Mouse (Mus musculus) stomach, embryonic 14.5 days (tissue): Measurements from ENCODE around the gene Chmp6. TPM values are rescaled to one million over a fixed set of nuclear protein-coding genes. Genes with fewer than 3 reads are reported as not detected.

ENCODE experiments used
- ATAC-seq: fragments of 200-750 bp; cut with Nextera tagmentation; 2 replicates; pipeline ENCODE4 v1.8.0; 2017; ENCODE audit warnings: low read depth, moderate TSS enrichment; ENCODE audit not compliant: insufficient number of reproducible peaks, insufficient read depth, low FRiP score
- H3K27ac ChIP-seq: fragments of 300-500 bp; sonication (generic); 2 replicates; pipeline ENCODE4 v1.5.1; 2014; ENCODE audit warnings: mild to moderate bottlenecking, low read length, moderate library complexity, mixed read lengths
- H3K27me3 ChIP-seq: fragments of 300-500 bp; sonication (generic); 2 replicates; pipeline ENCODE4 v1.6.1; 2014; ENCODE audit warnings: low read length, control low read depth, mixed read lengths; ENCODE audit not compliant: control insufficient read depth, insufficient read depth
- H3K36me3 ChIP-seq: fragments of 300-500 bp; sonication (generic); 2 replicates; pipeline ENCODE4 v1.6.1; 2014; ENCODE audit warnings: mild to moderate bottlenecking, control low read depth, low read length, moderate library complexity, mixed read lengths; ENCODE audit not compliant: control insufficient read depth, insufficient read depth
- H3K4me1 ChIP-seq: fragments of 300-500 bp; sonication (generic); 2 replicates; pipeline ENCODE4 v1.6.1; 2014; ENCODE audit warnings: low read length, control low read depth, mixed read lengths; ENCODE audit not compliant: control insufficient read depth, insufficient read depth
- H3K4me2 ChIP-seq: fragments of 300-500 bp; sonication (generic); replicated peaks from 2 replicates; pipeline ENCODE4 v1.6.1; 2014; ENCODE audit warnings: low read depth, low read length, control low read depth
- H3K4me3 ChIP-seq: fragments of 300-500 bp; sonication (generic); 2 replicates; pipeline ENCODE4 v1.5.1; 2014; ENCODE audit warnings: low read depth, low read length, control low read depth
- H3K9ac ChIP-seq: fragments of 300-500 bp; sonication (generic); replicated peaks from 2 replicates; pipeline ENCODE4 v1.6.1; 2014; ENCODE audit warnings: low read depth, mild to moderate bottlenecking, control low read depth, low read length, moderate library complexity, mixed read lengths
- H3K9me3 ChIP-seq: fragments of 300-500 bp; sonication (generic); 2 replicates; pipeline ENCODE4 v1.6.1; 2016; ENCODE audit warnings: low read depth, low read length, control low read depth; ENCODE audit not compliant: control insufficient read depth
- WGBS: fragments of 180-500 bp; shearing (Covaris S2); extraction: QIAGEN DNeasy Blood & Tissue Kit; methylation state at CpG from one replicate; pipeline ENCODE4 v1.1.7; 2014; 5-methylcytosine and 5-hydroxymethylcytosine counted together
- polyA plus RNA-seq: library from polyadenylated mRNA; unstranded; fragments of >200 nt; fragmentation: Nextera tagmentation; extraction: Ambion mirVana; gene quantifications from 2 replicates; pipeline ENCODE4 v1.2.1, GENCODE M21; 2014

The Chmp6 gene
- polyA plus RNA-seq, 1 experiment from 2014 or later, result 89.5 TPM

DNA sequence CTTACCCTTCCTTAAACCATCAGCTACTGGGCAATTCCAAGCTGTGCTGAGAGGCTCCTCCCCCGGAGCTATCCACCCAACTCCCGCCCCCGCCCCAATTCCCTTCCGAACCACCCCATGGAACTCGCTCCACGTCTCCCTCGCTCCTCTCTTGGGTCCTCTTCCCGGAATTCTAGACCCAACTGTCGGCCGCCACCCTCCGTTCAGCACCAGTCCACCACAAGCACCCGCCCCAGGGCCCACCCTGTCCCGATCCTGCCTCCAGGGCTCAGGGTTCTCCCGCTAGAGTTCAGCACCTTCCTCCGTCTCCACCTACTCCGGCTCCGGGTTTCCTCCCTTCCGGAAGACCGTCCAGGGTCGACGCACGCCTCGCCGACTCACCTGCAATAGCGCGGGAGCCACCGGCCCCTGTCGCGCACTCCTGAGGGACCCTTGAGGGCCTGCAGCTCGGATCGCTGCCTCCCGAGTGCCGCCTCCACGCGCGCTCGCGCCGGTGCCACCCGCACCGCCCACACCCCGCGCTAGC lies 29.0 kb downstream of the Chmp6 start:
- peak overlapping the region; percentile 23 for H3K9ac ChIP-seq
- H3K27me3 ChIP-seq, result no peaks in the 10 kb centered on the region
- peak; percentile 59 for ATAC-seq
- no peaks in the 10 kb centered on the region for H3K9me3 ChIP-seq
- H3K4me3 ChIP-seq, result peak overlapping the region; percentile 76
- under 1% methylated on average over 42 of the region's 43 CpGs for WGBS
- H3K4me1 ChIP-seq, result peaks cover 59% of the 10 kb centered on the region
- no peaks in the 10 kb centered on the region for H3K36me3 ChIP-seq
- peak overlapping the region; percentile 80; the same call in 1 of the 2 replicates for H3K27ac ChIP-seq
- H3K4me2 ChIP-seq, result peak overlapping the region; percentile 35

DNA sequence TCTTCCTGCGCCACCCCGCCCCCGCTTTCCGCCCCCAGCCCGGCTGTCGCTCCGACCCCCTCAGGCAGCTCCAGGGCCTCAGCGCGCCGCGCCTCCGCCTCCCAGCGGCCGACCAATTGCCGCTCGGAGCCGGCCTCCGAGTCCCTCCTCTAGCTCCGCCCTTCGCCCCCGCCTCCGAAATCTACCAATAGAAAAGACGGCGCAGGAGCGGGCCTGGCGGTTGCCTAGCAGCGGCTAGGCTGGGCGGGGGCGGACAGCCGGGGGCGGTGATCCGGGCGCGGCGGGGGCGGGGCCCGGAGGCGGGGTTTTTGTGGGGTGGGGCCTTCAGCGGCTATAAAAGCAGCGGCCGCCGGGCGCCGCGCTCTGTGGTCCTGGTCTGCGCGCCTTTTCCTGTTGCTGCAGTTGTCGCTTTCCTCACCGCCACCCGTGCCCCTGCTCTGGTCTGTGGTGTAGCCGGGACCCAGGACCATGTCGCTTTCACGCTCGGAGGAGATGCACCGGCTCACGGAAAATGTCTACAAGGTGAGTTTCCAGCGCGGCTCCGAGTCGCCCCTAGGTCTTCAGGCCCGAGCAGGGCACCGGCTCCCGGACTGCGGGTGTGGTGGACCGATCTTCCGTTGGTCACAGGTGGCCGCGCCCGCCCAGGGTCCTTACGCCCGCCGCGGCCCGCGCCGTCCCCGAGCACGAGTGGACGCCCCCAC lies 29.6 kb downstream of the Chmp6 start, which contains the start of gene Baiap2:
Baiap2 (plus strand) TSS at position 37 of the 701 bp plus-strand sequence.
- WGBS, result under 1% methylated on average over 77 of the region's 79 CpGs
- ATAC-seq, result peak; percentile 96
- no peaks in the 10 kb centered on the region for H3K36me3 ChIP-seq
- H3K27ac ChIP-seq, result peak within 1 kb of the TSS; percentile 80; the same call in 1 of the 2 replicates
- H3K27me3 ChIP-seq, result no peaks in the 10 kb centered on the region
- H3K4me3 ChIP-seq, result peak within 1 kb of the TSS; percentile 76
- no peaks in the 10 kb centered on the region for H3K9me3 ChIP-seq
- H3K4me1 ChIP-seq, result peaks cover 55% of the 10 kb centered on the region
- H3K4me2 ChIP-seq, result peak within 1 kb of the TSS; percentile 99
- H3K9ac ChIP-seq, result peak within 1 kb of the TSS; percentile 74

DNA sequence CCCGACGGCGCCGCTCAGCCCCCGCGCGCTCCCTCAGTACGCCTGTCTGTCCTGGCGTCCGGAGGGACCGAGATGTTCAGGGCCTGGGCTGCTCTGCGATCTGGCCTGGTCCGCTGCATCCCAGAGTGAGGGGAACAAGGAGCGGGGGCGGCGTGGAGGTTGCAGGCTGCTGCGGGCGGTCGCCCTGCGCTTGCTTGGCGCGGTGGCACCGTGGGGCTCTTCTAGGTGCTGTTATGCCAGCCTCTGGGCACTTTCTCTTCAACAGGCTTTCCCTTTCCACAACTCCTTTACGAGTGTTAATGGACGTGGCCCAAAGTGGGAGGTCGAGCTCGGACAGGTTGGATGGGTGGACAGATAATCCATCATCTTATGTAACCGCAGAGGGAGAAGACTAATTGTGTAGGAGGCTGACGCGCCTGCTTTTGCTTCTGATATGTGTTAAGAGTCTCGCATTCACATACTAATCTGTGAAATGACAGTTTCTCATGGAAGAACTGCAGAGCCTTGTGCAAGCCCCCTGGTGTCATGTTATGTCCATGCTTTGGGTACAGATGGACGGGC lies 30.3 kb downstream of the Chmp6 start:
- Histone ChIP-seq H3K27ac (peak overlapping the region; percentile 39; the same call in 1 of the 2 replicates), H3K4me3 (peak overlapping the region; percentile 76), H3K9ac (peak overlapping the region; percentile 74), H3K9me3 (no peaks in the 10 kb centered on the region), H3K4me2 (peak overlapping the region; percentile 99), H3K4me1 (peaks cover 52% of the 10 kb centered on the region), H3K36me3 (no peaks in the 10 kb centered on the region), H3K27me3 (no peaks in the 10 kb centered on the region)
- 2% methylated on average over 32 of the region's 32 CpGs for WGBS
- ATAC-seq, result no peak

DNA sequence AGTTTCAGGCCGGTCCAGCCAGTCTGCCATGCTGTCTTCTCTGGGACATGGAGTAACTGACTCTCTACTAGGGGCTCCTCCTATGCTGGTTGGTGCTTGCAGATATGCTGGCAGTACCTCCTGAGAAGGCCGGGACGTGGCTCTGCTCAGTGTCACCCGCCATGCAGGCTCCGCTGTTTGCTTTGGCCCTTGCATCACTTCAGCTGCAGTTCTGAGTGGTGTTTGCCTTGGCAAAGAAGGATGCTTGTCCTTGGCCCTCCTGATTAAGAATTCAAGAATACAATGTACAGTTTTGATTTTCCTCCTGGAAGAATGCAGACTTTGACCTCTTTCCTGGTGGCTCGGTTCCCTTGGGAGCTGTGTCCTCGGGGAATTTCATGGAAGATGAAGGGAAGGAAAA lies 32.1 kb downstream of the Chmp6 start:
- Histone ChIP-seq H3K27ac (no peak overlapping the region), H3K36me3 (no peaks in the 10 kb centered on the region), H3K4me2 (peak overlapping the region; percentile 99; the same call in 1 of the 2 replicates), H3K9me3 (no peaks in the 10 kb centered on the region), H3K9ac (no peak overlapping the region), H3K4me3 (no peak overlapping the region), H3K27me3 (no peaks in the 10 kb centered on the region), H3K4me1 (peaks cover 38% of the 10 kb centered on the region)
- 62% methylated on average over 7 of the region's 7 CpGs for WGBS
- no peak for ATAC-seq

DNA sequence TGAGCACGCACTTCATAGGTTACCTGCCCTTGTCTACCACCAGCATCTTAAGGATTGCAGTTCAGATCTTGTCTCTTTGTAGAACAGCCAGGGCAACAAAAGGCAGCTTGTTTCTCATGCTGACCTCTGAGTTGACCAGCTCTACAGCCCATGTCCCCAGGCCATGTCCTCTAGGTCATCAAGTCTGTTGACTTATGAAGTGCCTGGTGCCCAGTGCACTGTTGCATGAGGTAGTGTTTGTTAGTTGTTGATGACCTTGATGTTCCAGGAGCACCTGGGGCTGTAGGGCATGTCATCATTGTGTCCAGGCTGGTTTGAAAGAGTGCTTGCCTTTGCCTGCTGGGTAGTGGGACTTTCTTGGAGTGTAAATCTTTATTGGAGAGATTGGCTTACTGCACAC lies 34.2 kb downstream of the Chmp6 start:
- WGBS, result 95% methylated on average over 1 of the region's 1 CpGs
- H3K9me3 ChIP-seq, result no peaks in the 10 kb centered on the region
- H3K9ac ChIP-seq, result no peak overlapping the region
- ATAC-seq, result no peak
- no peaks in the 10 kb centered on the region for H3K27me3 ChIP-seq
- H3K36me3 ChIP-seq, result no peaks in the 10 kb centered on the region
- H3K4me1 ChIP-seq, result peaks cover 26% of the 10 kb centered on the region
- H3K27ac ChIP-seq, result no peak overlapping the region
- no peak overlapping the region for H3K4me3 ChIP-seq
- H3K4me2 ChIP-seq, result no peak overlapping the region

DNA sequence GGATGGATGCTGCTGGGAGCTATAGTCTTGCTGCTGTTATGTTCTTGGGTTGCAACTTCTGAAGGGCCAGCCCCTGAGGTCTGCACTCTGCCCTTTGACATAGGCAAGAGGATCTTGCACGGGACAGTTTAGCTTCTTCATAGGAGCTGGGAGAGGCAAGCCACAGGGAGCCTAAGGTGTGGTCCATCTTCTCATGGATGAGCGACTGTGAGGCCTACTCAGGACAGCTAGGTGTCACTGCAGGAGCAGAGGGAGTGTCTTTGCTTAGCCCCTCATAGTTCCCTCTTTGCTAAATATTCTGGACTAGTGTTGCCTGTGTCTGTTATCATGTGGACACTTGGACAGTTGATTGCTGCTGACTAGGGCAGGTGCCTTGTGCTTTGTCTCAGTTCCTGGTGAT lies 34.7 kb downstream of the Chmp6 start:
- Histone ChIP-seq H3K36me3 (no peaks in the 10 kb centered on the region), H3K27ac (no peak overlapping the region), H3K4me3 (no peak overlapping the region), H3K27me3 (no peaks in the 10 kb centered on the region), H3K4me2 (no peak overlapping the region), H3K4me1 (peaks cover 30% of the 10 kb centered on the region), H3K9me3 (no peaks in the 10 kb centered on the region), H3K9ac (no peak overlapping the region)
- ATAC-seq, result no peak
- WGBS, result 56% methylated on average over 2 of the region's 2 CpGs

DNA sequence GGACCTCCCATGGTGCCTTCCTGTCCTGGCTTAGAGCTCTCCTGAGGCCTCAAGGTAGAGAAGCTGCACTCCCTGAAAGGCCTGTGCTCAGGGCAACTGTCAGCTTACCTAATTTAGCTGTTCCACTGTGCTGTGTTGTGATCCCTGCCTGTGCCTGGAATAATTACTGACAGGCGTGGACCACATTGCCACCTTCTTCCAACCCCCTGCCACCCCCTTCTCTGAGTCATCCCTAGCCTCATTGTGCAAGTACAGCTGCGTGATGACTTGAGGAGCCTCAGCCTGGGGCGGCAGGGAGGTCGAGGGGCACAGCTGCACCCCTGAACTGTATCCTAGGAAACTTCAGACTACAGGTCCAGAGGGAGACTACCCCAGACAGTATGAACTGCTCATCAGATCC lies 35.1 kb downstream of the Chmp6 start:
- Histone ChIP-seq H3K4me2 (no peak overlapping the region), H3K27ac (no peak overlapping the region), H3K4me3 (no peak overlapping the region), H3K4me1 (peaks cover 33% of the 10 kb centered on the region), H3K27me3 (no peaks in the 10 kb centered on the region), H3K9me3 (no peaks in the 10 kb centered on the region), H3K36me3 (no peaks in the 10 kb centered on the region), H3K9ac (no peak overlapping the region)
- ATAC-seq, result no peak
- 65% methylated on average over 4 of the region's 4 CpGs for WGBS

DNA sequence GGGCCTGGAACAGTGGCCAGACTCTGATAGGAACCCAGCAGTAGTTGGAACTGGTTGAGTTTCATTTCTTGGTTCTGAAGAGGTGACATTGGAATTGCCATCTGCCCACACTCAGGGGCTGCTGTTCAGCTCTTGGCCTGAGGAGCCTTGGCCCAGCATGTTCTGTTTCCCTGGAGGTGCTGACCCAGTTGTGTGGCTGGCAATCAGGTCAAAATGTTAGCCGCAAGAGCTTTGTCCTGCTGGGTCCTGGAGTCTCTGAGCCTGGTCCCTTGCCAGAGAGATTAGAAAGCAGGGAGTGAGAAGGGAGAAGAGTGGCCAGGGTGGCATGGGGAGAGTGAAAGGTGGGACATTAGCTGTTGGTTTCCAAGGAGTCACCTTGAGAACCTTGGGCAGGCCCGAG lies 35.6 kb downstream of the Chmp6 start:
- H3K27ac ChIP-seq, result no peak overlapping the region
- H3K4me1 ChIP-seq, result peaks cover 33% of the 10 kb centered on the region
- no peaks in the 10 kb centered on the region for H3K9me3 ChIP-seq
- no peak overlapping the region for H3K4me3 ChIP-seq
- H3K9ac ChIP-seq, result no peak overlapping the region
- no peaks in the 10 kb centered on the region for H3K27me3 ChIP-seq
- no peak for ATAC-seq
- no peaks in the 10 kb centered on the region for H3K36me3 ChIP-seq
- no peak overlapping the region for H3K4me2 ChIP-seq
- 94% methylated on average over 2 of the region's 2 CpGs for WGBS
